Mouse (Mus musculus) bone marrow macrophage, adult 2 months (primary cell): ENCODE results near the gene Ina.

ENCODE experiments used
- CTCF ChIP-seq: IDR thresholded peaks from 2 replicates; pipeline ENCODE4 v1.5.1; 2012; ENCODE audit warnings: low read depth, mild to moderate bottlenecking, low read length, moderate library complexity
- POLR2A ChIP-seq: IDR thresholded peaks from 2 replicates; pipeline ENCODE4 v1.6.1; 2012; ENCODE audit warnings: mild to moderate bottlenecking, low read depth, low read length, borderline replicate concordance

- TF ChIP-seq CTCF (no peak), POLR2A (no peak)
Measured at GRCm38 (mm10) chr19:46967861-46968260, 46.6 kb upstream of the Ina start.
